In the genomic region with DNA sequence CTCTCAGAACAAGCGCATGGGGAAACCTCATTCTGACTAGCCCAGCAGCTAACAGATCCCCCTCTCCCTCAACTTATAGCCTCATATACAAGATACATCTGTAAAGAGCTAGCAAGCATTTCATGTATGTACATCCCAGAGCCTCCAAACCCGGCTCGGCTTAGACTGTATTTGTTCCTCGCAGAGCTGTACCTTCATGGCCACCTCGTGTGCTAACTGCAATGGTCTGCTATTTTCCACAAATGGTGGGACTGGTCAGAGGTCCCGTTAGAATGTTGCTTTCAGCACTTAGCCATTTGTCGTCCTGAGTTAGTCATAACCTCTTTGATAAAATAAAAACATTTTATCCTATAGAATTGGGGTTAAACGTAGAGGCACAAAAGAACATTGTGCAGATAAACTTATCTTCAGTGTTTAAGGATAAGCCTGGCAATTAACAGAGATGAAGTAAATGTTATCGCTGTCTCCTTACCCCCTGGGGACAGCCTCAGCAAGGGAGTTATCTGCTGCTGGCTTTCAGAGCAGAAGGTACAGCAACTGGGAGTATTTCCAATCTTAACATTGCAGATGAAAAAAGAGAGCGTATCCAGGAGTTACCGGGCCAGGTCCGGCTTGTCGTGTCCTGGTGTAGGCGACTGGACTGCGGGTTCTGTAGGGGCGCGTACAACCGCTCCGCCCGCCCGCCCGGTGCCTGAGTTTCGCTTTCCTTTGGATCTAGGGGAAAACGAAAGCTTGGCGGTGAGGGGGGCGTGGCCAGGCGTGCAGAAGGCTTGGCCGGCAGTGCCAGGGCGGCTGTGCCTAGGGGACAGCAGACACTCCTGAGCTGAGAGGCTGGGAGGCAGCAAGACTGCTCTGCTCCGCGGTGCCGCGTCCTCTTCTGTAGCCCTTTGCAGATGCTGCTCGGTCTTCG, we compare ENCODE assay signal across 1 mouse cellular context.
TF ChIP-seq lines count a peak whose summit lies in the region.

A gene (plus strand): TSS at position 780 of the 910 bp plus-strand sequence.

TF ChIP-seq in MEL, 35 proteins besides CTCF, POLR2A, EP300 and RAD21 (continued from another document):
- peak; percentile 77 for TF ChIP-seq ETS1 (IDR thresholded peaks at IDR 0.05; ENCODE audit: low read depth, low read length)
- no peak for TF ChIP-seq MEF2A (IDR thresholded peaks at IDR 0.05; ENCODE audit: extremely low read depth, insufficient replicate concordance, low read depth, low read length, poor library complexity, severe bottlenecking)
- TF ChIP-seq MAFK (IDR thresholded peaks at IDR 0.05; ENCODE audit: borderline replicate concordance, low read depth, low read length) = no peak
- no peak for TF ChIP-seq CHD2 (IDR thresholded peaks at IDR 0.05; ENCODE audit: low read length)
- TF ChIP-seq ZNF384 (IDR thresholded peaks at IDR 0.05; ENCODE audit: low read depth, low read length) = no peak
- no peak for TF ChIP-seq MYB (IDR thresholded peaks at IDR 0.05; ENCODE audit: low read depth, low read length)
- no peak for TF ChIP-seq SMC3 (IDR thresholded peaks at IDR 0.05; ENCODE audit: low read depth, low read length)
- no peak for TF ChIP-seq NRF1 (IDR thresholded peaks at IDR 0.05; ENCODE audit: insufficient read depth, low read depth, low read length, poor library complexity, severe bottlenecking)
- no peak for TF ChIP-seq BHLHE40 (IDR thresholded peaks at IDR 0.05; ENCODE audit: borderline replicate concordance, low read depth, low read length)
- TF ChIP-seq TAL1 (IDR thresholded peaks at IDR 0.05; ENCODE audit: low read length) = peak; percentile 31; the same call in 1 of the 2 replicates
- no peak for TF ChIP-seq ZKSCAN1 (IDR thresholded peaks at IDR 0.05; ENCODE audit: low read depth, low read length)
- TF ChIP-seq SIN3A (IDR thresholded peaks at IDR 0.05; ENCODE audit: low read length) = peak; percentile 61
- TF ChIP-seq USF1 (IDR thresholded peaks at IDR 0.05; ENCODE audit: low read depth, low read length) = no peak
- TF ChIP-seq MAX (IDR thresholded peaks at IDR 0.05; ENCODE audit: low read length) = no peak
